Mouse (Mus musculus) regulatory T cell (primary cell): ENCODE results near the gene Tyw5.

Experiments used
- in situ Hi-C: fragments of 300-600 bp; cut with MboI, MseI; formaldehyde crosslinking; loops from one replicate; pipeline ENCODE4 v1.15.1; 2025; ENCODE audit warnings: high pct_unique_total_duplicates

Gene Tyw5

DNA sequence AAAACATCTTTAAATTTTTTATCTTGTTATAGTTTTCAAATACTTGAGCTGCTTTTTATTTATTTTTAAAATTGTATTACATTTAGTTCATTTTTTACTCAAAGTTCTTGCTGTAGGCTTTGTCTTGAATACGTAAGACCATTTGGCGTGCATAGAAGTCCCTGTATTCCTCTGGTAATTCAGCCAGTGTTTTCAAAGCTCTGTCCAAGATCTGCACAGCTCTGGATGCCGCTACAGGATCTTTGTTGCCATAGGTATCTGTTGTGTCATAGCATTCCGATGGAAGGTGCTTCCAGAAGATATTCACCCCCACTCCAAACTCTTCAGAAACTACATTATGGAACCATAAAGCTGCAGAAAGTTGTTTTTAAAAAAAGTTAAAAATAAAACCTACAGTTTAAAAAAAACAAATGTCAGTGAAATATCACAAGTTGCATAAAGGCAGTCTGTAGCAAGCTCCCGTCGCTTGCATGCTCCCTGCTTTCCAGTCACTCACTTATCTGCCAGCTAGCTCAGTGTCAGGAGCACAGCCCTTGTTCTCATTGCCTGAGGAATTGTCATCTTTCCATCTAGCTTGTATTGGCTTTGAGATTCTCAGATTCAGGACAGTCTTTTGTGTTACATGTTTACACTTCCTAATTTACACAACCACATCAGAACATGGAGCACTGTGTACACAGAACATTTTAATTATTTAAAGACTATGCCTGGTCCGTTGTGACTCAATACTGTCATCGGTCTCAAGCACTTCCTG lies 18.3 kb downstream of the Tyw5 start:
- in situ Hi-C loops, result no loop called here

DNA sequence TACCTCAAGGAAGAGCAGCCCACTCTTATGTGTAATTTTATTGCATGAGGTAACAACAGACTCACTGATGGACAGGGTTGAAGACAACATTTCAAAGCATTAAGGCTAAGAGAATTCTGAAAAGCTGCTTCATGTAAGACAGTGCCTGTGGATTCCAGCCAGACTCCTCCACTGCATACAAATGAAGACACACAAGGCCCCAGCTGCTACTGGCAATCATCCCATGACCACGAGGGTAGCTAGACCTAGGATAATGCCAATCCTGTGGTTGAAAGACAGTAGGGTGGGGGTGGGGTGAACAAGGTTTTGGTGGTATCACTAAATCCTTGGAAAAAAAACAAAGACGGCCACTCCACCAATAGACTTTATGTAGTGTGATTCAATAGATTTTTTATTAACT lies 19.0 kb downstream of the Tyw5 start:
- in situ Hi-C loops, result no loop called here

DNA sequence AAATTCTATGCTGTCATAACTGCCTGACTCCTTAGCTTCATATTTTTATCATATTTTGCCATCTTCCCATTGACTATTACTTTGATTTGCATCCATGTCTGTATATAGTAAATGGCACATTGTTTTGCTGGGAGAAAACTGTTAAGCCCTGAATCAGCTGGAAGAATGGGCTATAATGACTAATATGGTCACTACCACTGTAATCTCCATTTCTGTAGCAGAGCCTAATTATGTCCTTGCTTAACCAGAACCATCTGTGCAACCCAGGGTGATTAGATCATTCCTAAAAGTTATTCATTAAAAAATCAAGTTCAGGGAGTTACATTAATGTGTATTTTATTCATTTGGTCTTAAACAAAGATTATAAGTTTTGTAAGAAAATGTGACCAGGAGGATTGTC lies 20.4 kb downstream of the Tyw5 start:
- in situ Hi-C loops, result no loop called here

DNA sequence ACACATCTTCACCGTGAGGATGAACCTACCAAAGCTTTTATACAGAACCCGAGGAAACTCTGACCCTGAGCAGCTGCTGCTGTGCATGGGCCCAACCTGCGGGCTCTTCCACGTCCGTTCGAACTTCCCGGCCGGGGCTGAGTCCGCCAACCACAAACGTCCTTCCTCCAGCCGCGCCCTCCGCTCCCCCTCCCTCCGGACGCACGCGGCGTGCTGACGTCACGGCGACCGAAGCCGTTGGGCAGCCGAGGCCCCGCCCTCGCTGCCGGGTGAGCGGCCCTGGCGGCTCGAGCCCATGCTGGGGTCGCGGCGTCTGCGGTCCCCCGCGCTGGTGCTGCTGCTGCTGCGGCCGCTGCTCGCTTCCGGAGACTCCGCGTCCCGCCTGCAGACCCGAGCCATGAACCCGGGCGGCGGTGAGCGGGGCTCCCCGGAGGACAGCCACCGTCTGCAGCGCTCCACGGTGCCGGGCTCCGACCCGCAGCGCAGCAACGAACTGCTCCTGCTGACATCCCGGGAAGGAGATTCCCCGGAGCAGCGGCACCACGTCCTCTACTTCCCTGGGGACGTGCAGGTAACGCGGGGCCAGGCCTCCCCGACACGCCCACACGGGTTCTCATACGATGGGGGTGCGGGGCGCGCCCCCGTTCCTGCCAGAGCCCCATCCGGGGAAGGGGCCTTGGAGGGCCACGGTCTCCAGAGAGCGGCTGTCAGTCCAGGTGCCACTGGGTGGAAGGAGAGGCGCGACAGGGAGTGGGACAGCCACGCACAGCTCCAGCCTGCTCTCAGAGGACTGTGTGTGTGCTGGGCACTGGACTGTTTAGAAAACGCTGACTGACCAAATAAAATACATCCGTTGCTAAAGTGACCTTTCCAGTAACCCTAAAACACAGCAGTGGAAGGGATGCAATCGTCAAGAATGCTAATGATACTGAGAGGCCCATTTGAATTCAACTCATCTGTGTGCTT lies 29.2 kb downstream of the Tyw5 start, which contains the start of gene 1700066M21Rik:
Gene 1700066M21Rik (plus strand): TSS at position 245 of the 966 bp plus-strand sequence.
- in situ Hi-C loops, result no loop called here

DNA sequence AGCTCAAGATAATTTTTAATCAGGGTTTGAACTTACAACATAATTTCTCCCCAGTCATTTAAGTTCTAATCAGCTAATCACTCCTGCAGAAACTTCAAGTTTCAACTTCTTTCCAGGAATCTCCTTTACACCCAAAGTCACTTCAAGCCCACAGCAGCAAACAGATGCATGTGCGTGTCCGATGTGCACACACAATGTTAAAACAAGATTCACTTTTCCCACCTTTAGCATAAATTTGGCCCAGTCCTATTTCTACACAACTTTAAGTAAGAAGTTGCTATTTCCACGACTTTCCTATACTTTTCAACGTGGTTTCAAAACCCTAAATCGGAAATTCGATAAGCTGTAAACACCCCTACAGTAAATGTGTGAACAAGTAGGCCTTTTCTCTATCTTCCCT lies 30.1 kb downstream of the Tyw5 start:
- in situ Hi-C loops, result no loop called here

DNA sequence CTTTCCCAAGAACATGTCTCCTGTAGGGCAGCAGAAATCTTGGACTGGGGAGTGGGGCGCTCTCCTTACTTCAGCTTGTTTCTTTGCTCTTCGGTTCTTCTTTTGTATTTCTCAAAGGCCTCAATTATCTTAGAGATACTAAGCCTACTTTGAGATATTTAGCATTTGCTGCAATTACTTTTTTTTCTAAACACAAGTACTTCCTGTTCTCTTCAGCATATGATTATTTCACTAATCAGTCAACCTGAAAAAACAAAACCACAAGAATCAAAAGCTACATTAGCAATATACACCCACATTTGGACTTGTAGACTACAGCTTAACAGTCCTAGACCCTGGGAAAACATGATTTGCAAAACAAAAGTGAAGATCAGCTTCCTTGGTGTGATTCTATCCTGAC lies 31.6 kb downstream of the Tyw5 start:
- in situ Hi-C loops, result no loop called here

DNA sequence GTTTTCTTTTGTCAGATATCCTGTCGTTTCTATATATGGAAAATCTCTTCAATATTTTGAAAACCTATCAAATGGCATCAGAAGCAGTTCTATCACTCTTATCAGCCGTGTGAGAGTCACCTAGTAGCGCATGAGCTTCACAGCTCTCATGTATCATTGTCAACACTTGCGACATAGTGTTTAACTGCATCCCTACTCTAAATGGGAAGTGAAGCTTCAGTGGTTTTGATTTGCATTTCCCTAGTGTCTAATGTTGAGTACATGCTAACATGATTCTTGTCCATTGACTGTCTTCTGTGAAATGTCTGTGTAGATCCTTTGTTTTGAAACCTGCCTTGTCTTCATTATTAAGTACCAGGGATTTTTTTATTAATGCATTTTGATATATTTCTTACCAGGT lies 36.5 kb downstream of the Tyw5 start:
- in situ Hi-C loops, result no loop called here

DNA sequence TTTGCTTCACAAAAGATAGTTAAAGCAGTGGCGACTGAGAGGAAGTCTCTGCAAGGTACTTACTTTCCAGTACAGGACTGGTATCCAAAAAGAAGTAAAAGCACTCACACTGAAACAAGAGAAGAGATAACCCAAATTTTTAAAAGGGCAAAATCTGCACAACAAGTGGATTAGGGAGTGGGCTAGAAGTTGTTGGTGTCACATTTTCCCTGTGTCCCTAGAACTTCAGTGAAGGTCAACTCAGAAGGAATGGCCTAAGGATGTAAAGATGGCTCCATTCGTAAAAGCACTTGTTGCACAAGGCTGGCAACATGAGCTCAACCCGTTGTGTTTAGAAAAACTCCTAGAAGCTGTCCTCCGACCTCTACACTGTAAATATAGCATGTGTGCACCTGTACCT lies 37.8 kb downstream of the Tyw5 start:
- in situ Hi-C loops, result no loop called here

DNA sequence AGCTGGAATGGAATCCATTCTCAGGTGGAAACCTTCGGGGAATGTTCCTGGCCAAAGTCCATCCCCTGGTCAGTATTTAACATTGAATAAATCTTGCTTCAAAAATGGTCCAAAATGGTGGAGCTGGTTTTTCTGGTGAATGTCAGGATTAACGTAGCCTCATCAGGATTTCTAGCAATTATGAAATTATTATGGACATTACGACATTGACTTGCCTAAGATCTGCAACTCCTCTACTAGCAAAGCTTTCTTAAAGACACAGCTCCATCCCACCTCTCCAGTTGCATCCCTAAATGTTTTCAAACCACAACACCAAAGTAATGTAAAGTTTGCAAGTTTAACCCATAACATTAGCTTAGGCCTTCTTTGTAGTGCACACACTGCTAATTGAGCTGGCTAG lies 39.5 kb downstream of the Tyw5 start:
- in situ Hi-C loops, result no loop called here

DNA sequence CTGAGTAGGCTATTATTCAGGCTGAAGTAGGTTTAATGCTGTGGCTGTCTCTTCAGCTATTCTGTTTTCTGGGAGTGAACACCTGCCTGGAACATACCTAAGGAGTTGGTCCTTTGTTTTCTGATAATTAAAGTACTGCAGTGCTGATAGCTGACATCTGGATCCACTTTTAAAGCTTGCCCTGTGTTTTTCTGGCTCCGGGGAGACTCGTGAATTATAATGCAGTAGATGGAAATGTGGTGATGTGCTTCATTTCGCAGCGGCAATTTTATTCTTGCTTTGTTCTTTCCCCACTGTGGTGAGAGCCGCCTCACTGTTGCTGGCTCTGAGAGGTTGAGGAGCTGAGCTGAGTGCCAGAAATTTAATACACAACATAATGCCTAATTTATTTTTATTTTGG lies 48.4 kb downstream of the Tyw5 start:
- in situ Hi-C loops, result no loop called here

DNA sequence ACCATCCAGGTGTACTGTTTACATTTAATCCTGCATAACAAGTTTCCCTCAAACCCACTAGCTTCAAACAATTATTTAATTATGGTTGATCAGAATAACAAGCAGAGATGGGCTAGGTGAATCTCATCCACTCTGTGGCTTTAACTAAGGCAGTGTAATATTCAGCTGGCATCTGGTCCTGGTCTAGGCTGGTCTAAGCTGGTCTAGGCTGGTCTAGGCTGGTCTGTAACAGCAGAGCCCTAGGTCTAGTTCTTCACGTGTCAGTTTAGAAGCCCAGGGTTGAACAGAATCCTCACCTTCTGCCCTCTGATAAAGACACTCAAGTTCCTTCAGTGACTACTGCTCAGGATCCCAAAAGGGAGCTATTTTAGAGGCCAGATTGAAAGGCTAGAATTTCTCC lies 55.0 kb downstream of the Tyw5 start:
- in situ Hi-C loops, result no loop called here

DNA sequence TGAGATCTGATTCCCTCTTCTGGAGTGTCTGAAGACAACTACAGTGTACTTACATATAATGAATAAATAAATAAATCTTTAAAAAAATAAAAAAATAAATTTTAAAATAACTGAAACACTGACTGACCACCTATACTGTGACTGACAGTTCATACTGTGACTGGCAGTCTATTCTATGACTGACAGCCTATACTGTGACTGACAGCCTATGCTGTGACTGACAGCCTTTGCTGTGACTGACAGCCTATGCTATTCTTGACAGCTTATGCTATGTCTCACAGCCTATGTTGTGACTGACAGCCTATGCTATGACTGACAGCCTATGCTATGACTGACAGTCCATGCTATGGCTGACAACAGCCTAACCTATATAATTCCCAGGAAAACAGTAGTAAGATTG lies 59.4 kb downstream of the Tyw5 start:
- in situ Hi-C loops, result no loop called here

DNA sequence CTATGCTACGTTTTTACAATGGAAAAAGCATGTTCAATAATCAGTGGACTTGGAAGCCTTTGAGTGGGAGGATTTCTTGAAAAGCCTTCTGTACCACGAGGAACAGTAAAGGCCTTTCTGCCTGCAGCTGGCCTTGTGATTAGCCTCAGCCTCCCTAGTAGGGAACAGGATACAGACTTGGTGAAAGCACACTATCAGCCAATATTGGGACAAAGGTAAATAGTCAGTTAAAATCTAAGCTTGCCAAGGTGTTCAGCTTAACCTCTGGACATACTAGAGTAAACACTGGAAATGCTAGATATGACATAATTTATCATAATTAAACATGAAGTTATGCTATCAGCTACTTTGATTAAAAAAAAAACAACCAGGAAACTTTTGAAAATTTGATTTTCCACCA lies 65.7 kb downstream of the Tyw5 start:
- in situ Hi-C loops, result no loop called here

DNA sequence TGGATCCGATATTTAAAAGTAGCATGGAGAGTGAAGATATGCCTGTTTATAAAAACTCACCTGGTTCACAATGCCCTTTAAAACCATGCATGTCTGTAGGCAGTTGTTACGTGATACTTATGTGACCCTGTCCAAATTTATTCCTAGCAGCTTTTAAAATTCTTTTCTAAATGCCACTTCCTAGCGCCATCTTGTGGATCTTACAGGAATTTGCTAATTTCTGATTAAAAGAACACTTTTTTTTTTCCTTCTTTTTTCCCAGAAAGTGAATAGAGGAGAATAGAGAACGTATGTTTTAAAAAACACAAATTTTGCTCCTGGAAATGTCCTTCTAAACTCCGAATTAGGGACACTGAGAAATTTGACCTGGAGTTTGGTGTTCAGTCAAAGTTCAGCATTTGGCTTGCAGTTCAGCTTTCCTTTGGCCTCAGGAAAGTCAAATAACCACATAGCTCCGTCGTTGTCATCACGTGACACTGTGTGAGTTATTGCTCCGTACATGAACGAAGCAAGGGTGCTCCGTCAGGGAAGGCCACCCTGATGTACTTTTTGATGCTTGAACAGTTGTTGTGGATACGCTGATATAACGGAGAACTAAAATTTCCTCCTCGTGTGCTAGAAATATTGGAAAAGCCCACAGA lies 67.6 kb downstream of the Tyw5 start:
- in situ Hi-C loops, result no loop called here
